Mouse (Mus musculus): ENCODE measurements around the gene 1700029I15Rik.

DNA sequence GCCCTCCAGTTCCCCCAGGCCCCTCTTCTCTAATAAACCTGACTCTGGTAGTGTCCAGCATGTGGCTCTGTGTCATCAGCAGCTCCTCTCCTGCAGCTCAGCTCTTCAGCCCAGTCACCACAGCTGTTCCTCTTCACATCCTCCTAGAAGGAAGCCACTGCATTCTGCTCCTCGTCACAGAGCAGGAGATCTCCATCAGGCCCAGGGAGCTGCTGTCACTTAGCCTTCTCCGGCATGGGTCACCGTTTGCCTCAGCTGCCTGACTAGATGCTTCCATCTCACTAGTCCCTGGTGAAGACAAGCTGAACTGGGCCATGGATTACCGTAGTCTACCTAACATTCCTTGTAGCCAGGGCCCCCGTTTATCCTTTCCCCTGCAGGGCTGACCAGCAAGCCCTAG, 1.2 kb upstream of the 1700029I15Rik start:
- TF ChIP-seq POLR2A (IDR thresholded peaks at IDR 0.05; ENCODE audit: low read depth, low read length), result no peak
- TF ChIP-seq CTCF (conservative IDR thresholded peaks at IDR 0.05; ENCODE audit: insufficient read depth, insufficient read length, low read depth, low read length), result no peak

Measured in kidney, adult 2 months (tissue).